Mouse (Mus musculus): Measurements from ENCODE around the gene Fcgr2b. TPM values are rescaled to one million over a fixed set of nuclear protein-coding genes. Genes with fewer than 3 reads are reported as not detected.

The Fcgr2b gene
- polyA plus RNA-seq (2012; rRNA removed) = 2.5 and 3.3 TPM in 2 replicates

GRCm38 (mm10) chr1:170976447-170976846, at the start of gene Fcgr2b:
TSS of gene Fcgr2b (minus strand) at chr1:170976547.

GRCm38 (mm10) chr1:171018737-171019136, 42.4 kb upstream of the Fcgr2b start, which contains the start of gene Fcgr4:
TSS of gene Fcgr4 (plus strand) at chr1:171018920.

DNA sequence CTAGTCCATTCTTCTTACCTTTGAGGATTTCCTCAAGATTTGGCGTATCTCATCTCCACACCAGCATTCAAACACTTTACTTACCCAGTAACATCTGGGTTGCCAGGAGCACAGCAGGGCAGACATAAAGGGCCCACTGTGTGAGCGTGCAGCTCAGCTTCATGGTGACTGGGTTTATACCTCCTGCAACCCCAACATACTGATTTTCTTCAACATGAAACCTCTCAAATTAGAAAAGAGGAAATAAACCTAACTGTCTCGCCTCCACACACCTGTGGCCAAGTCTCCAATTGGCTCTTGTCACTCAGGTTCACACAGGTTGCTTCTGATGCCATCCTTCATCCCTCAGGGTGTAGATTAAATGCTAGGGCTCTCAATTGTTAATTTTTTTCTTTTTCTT, 49.0 kb downstream of the Fcgr2b start, which contains the start of gene Fcrla:
Fcrla (minus strand) TSS at position 206 of the 400 bp plus-strand sequence.

DNA sequence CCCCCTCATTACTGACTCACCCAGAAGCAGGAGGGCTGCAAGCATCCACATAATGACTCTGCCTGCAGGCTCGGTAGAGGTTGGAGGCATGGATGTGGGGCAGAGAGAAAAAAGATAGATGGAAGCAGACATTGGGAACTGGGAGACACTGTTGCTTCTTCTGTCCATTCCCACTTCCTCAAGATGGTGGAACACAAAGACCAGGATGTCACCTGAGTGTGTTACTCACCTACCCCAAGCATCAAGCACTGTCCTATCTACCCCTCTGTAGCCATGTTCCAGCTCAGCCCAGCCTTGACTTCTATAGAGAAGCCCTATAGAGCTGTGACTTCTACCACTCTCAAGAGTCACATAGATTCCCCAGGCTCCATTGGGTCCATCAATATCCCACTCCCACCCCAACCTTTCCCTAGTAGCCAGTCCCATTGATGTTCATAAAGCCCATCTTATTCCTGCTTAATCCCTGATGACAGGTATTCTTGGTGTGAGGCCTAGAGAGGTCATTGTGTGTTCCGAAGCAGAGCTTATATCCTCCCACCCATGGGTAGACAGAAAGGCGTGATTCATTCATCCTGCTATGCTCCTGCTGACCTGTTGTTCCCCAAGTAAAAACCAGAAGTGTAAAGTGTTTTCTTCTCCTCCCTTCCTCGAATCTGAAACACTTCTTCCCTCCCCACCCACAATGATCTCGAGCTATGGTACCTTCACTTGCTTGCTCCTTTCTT, 63.3 kb downstream of the Fcgr2b start, which contains the start of gene Fcrlb:
Fcrlb (minus strand) TSS at position 51 of the 725 bp plus-strand sequence.

Other genes with a start within 250 kb of the Fcgr2b start
- gene Atf6, start 108.8 kb downstream of the Fcgr2b start, polyA plus RNA-seq (2012; rRNA removed) = 2.5 and 3.6 TPM in 2 replicates
- gene Gm26620, start 91.5 kb downstream of the Fcgr2b start, polyA plus RNA-seq (2012; rRNA removed) = 0.65 and 1.0 TPM in 2 replicates
- 3.1 and 4.5 TPM in 2 replicates for gene Dusp12, start 91.0 kb downstream of the Fcgr2b start, polyA plus RNA-seq (2012; rRNA removed)
- 0.05 and 0.80 TPM in 2 replicates for gene Fcrlb, start 63.6 kb downstream of the Fcgr2b start, polyA plus RNA-seq (2012; rRNA removed)
- 0.49 TPM in 1 of 2 replicates, not detected in the other for gene Fcrla, start 49.0 kb downstream of the Fcgr2b start, polyA plus RNA-seq (2012; rRNA removed)
- 0.30 and 0.38 TPM in 2 replicates for gene Fcgr4, start 42.4 kb upstream of the Fcgr2b start, polyA plus RNA-seq (2012; rRNA removed)
- gene Fcgr3, start 88.4 kb upstream of the Fcgr2b start, polyA plus RNA-seq (2012; rRNA removed) = 3.2 and 4.2 TPM in 2 replicates
- gene Cfap126, start 137.4 kb upstream of the Fcgr2b start, polyA plus RNA-seq (2012; rRNA removed) = 1.2 and 1.4 TPM in 2 replicates
- gene Sdhc, start 174.1 kb upstream of the Fcgr2b start, polyA plus RNA-seq (2012; rRNA removed) = 87.8 and 99.3 TPM in 2 replicates
- 0.87 and 1.1 TPM in 2 replicates for gene Mpz, start 174.2 kb upstream of the Fcgr2b start, polyA plus RNA-seq (2012; rRNA removed)
- 41.3 and 54.6 TPM in 2 replicates for gene Pcp4l1, start 219.7 kb upstream of the Fcgr2b start, polyA plus RNA-seq (2012; rRNA removed)
- 0.04 and 0.11 TPM in 2 replicates for gene Nr1i3, start 237.4 kb upstream of the Fcgr2b start, polyA plus RNA-seq (2012; rRNA removed)
- gene Tomm40l, start 246.0 kb upstream of the Fcgr2b start, polyA plus RNA-seq (2012; rRNA removed) = 20.4 and 21.3 TPM in 2 replicates
- gene Apoa2, start 248.5 kb upstream of the Fcgr2b start, polyA plus RNA-seq (2012; rRNA removed) = 0.42 and 1.5 TPM in 2 replicates

Measured in stomach, adult 2 months (tissue).